Comparison of ENCODE assay signal across 8 mouse cellular contexts in genomic region chr11:98458121-98458990, GRCm38 (mm10). TPM values are rescaled to one million over a fixed set of nuclear protein-coding genes. Genes with fewer than 3 reads are reported as not detected.
DNase-seq lines count a peak whose midpoint lies in the region; ATAC-seq and TF ChIP-seq lines count a peak whose summit lies in the region.

No protein-coding gene starts in this region.

- TF ChIP-seq CTCF in bone marrow macrophage, adult 2 months (IDR thresholded peaks at IDR 0.05; ENCODE audit: low read depth, low read length): no peak

- no peak for DNase-seq in heart, adult 9 months (ENCODE audit: low spot score in 2 of 2)
- DNase-seq in hindbrain, embryonic 14.5 days (ENCODE audit: low spot score): no peak
- DNase-seq in spleen, postnatal 36 days (ENCODE audit: low spot score in 2 of 2): no peak
- DNase-seq in adrenal gland, adult 18-20 months (ENCODE audit: low spot score in 2 of 2): no peak

- H3K36me3 ChIP-seq in heart, embryonic 16.5 days (ENCODE audit: control insufficient read depth, insufficient read depth): no peaks in the 10 kb centered on the region
- no peaks in the 10 kb centered on the region for H3K36me3 ChIP-seq in hindbrain, embryonic 14.5 days (replicated peaks; ENCODE audit: control insufficient read depth, insufficient read depth)
- H3K36me3 ChIP-seq in midbrain, embryonic 15.5 days (replicated peaks): no peaks in the 10 kb centered on the region

- 3% methylated on average over 30 of the region's 30 CpGs for WGBS in heart, embryonic 16.5 days
- 4% methylated on average over 30 of the region's 30 CpGs for WGBS in hindbrain, embryonic 14.5 days
- WGBS in midbrain, embryonic 15.5 days: 3% methylated on average over 27 of the region's 30 CpGs

- H3K9me3 ChIP-seq in heart, embryonic 16.5 days (replicated peaks; ENCODE audit: control insufficient read depth, low read length): no peaks in the 10 kb centered on the region
- no peaks in the 10 kb centered on the region for H3K9me3 ChIP-seq in hindbrain, embryonic 14.5 days (ENCODE audit: control insufficient read depth, low read length)
- no peaks in the 10 kb centered on the region for H3K9me3 ChIP-seq in midbrain, embryonic 15.5 days

- H3K4me2 ChIP-seq in heart, embryonic 16.5 days (ENCODE audit: low read depth, low read length): peak overlapping the region; percentile 91
- H3K4me2 ChIP-seq in hindbrain, embryonic 14.5 days (replicated peaks): peak overlapping the region; percentile 70
- peak overlapping the region; percentile 84 for H3K4me2 ChIP-seq in midbrain, embryonic 15.5 days

- H3K4me1 ChIP-seq in heart, embryonic 16.5 days (ENCODE audit: control insufficient read depth, insufficient read depth, low read length): peaks cover 2% of the 10 kb centered on the region
- H3K4me1 ChIP-seq in bone marrow macrophage, adult 2 months (ENCODE audit: control insufficient read depth, insufficient read depth, low read length): peaks cover 3% of the 10 kb centered on the region; the same call in 1 of the 2 replicates
- peaks cover 7% of the 10 kb centered on the region for H3K4me1 ChIP-seq in hindbrain, embryonic 14.5 days (replicated peaks; ENCODE audit: control insufficient read depth, insufficient read depth, low read length)
- H3K4me1 ChIP-seq in midbrain, embryonic 15.5 days: peaks cover 10% of the 10 kb centered on the region; the same call in 1 of the 2 replicates

- peak overlapping the region; percentile 68 for H3K27ac ChIP-seq in heart, embryonic 16.5 days (ENCODE audit: low read length)
- H3K27ac ChIP-seq in bone marrow macrophage, adult 2 months (ENCODE audit: insufficient read depth, low read depth, low read length): no peak overlapping the region
- H3K27ac ChIP-seq in hindbrain, embryonic 14.5 days: no peak overlapping the region
- H3K27ac ChIP-seq in midbrain, embryonic 15.5 days: peak overlapping the region; percentile 67

- H3K27me3 ChIP-seq in heart, embryonic 16.5 days (ENCODE audit: control insufficient read depth, insufficient read depth, low read length): peaks cover 16% of the 10 kb centered on the region
- peaks cover 28% of the 10 kb centered on the region for H3K27me3 ChIP-seq in hindbrain, embryonic 14.5 days (ENCODE audit: control insufficient read depth, insufficient read depth, low read length)
- H3K27me3 ChIP-seq in midbrain, embryonic 15.5 days (replicated peaks): peaks cover 22% of the 10 kb centered on the region

- ATAC-seq in heart, embryonic 16.5 days (replicated peaks; ENCODE audit: extremely low read depth, insufficient read depth, low FRiP score): no peak
- ATAC-seq in hindbrain, embryonic 14.5 days (ENCODE audit: low FRiP score): peak; percentile 7; the same call in 1 of the 2 replicates
- ATAC-seq in midbrain, embryonic 15.5 days (replicated peaks): peak; percentile 48
- ATAC-seq in erythroid progenitor cell, adult 5-6 weeks (replicated peaks; ENCODE audit: low FRiP score, poor library complexity, severe bottlenecking): no peak

- no peak for TF ChIP-seq POLR2A in bone marrow macrophage, adult 2 months (IDR thresholded peaks at IDR 0.05; ENCODE audit: borderline replicate concordance, low read depth, low read length)

- H3K9ac ChIP-seq in heart, embryonic 16.5 days (ENCODE audit: low read length): peak overlapping the region; percentile 75
- peak overlapping the region; percentile 66 for H3K9ac ChIP-seq in hindbrain, embryonic 14.5 days
- H3K9ac ChIP-seq in midbrain, embryonic 15.5 days: peak overlapping the region; percentile 68

- H3K4me3 ChIP-seq in heart, embryonic 16.5 days (ENCODE audit: low read length): peak overlapping the region; percentile 66
- peak overlapping the region; percentile 64 for H3K4me3 ChIP-seq in bone marrow macrophage, adult 2 months (ENCODE audit: insufficient read depth, low read length)
- peak overlapping the region; percentile 46 for H3K4me3 ChIP-seq in hindbrain, embryonic 14.5 days (replicated peaks; ENCODE audit: low read length)
- peak overlapping the region; percentile 68 for H3K4me3 ChIP-seq in midbrain, embryonic 15.5 days

RNA-seq across cellular contexts. Expression of gene Grb7, which starts 12.2 kb away (rescaled TPM):
- 1.9 and 4.3 TPM in 2 replicates for polyA plus RNA-seq in heart, embryonic 16.5 days (2015; fragmentation: Nextera tagmentation; extraction: Ambion mirVana)
- not detected in 2 replicates for polyA plus RNA-seq in bone marrow macrophage, adult 2 months (2012; ENCODE audit: insufficient read depth, insufficient read length, missing spikeins)
- 1.1 and 1.3 TPM in 2 replicates for polyA plus RNA-seq in hindbrain, embryonic 14.5 days (2014; fragmentation: Nextera tagmentation; extraction: Ambion mirVana)
- 0.80 and 1.1 TPM in 2 replicates for polyA plus RNA-seq in midbrain, embryonic 15.5 days (2015; fragmentation: Nextera tagmentation; extraction: Ambion mirVana)
- total RNA-seq in erythroid progenitor cell, adult 5-6 weeks (2015; ENCODE audit: low replicate concordance): 2.5 and 4.2 TPM in 2 replicates
- 0.61 TPM in 1 of 2 replicates, not detected in the other for total RNA-seq in erythroid progenitor cell, adult 5-6 weeks (2017; ENCODE audit: low replicate concordance)
- total RNA-seq in adrenal gland, adult 18-20 months (2021): under 1 TPM; 0.30 to 0.61 TPM

RNA-seq across cellular contexts. Expression of gene Mien1, which starts 19.6 kb away (rescaled TPM):
- 100 and 115 TPM in 2 replicates for polyA plus RNA-seq in heart, embryonic 16.5 days (2015; fragmentation: Nextera tagmentation; extraction: Ambion mirVana)
- polyA plus RNA-seq in bone marrow macrophage, adult 2 months (2012; ENCODE audit: insufficient read depth, insufficient read length, missing spikeins): 84.8 and 92.4 TPM in 2 replicates
- 242 and 256 TPM in 2 replicates for polyA plus RNA-seq in hindbrain, embryonic 14.5 days (2014; fragmentation: Nextera tagmentation; extraction: Ambion mirVana)
- 233 and 238 TPM in 2 replicates for polyA plus RNA-seq in midbrain, embryonic 15.5 days (2015; fragmentation: Nextera tagmentation; extraction: Ambion mirVana)
- 8.8 and 10.8 TPM in 2 replicates for total RNA-seq in erythroid progenitor cell, adult 5-6 weeks (2015; ENCODE audit: low replicate concordance)
- 5.3 and 6.3 TPM in 2 replicates for total RNA-seq in erythroid progenitor cell, adult 5-6 weeks (2017; ENCODE audit: low replicate concordance)
- 10 to 100 TPM; 89.5 to 94.5 TPM for total RNA-seq in adrenal gland, adult 18-20 months (2021)

RNA-seq across cellular contexts. Expression of gene Erbb2, which starts 46.1 kb away (rescaled TPM):
- 34.1 and 41.9 TPM in 2 replicates for polyA plus RNA-seq in heart, embryonic 16.5 days (2015; fragmentation: Nextera tagmentation; extraction: Ambion mirVana)
- 0.17 TPM in 1 of 2 replicates, not detected in the other for polyA plus RNA-seq in bone marrow macrophage, adult 2 months (2012; ENCODE audit: insufficient read depth, insufficient read length, missing spikeins)
- polyA plus RNA-seq in hindbrain, embryonic 14.5 days (2014; fragmentation: Nextera tagmentation; extraction: Ambion mirVana): 8.9 and 10.2 TPM in 2 replicates
- polyA plus RNA-seq in midbrain, embryonic 15.5 days (2015; fragmentation: Nextera tagmentation; extraction: Ambion mirVana): 6.8 and 7.7 TPM in 2 replicates
- total RNA-seq in erythroid progenitor cell, adult 5-6 weeks (2015; ENCODE audit: low replicate concordance): not detected in 2 replicates
- 0.39 TPM in 1 of 2 replicates, not detected in the other for total RNA-seq in erythroid progenitor cell, adult 5-6 weeks (2017; ENCODE audit: low replicate concordance)
- total RNA-seq in adrenal gland, adult 18-20 months (2021): 1 to 10 TPM; 2.5 to 3.4 TPM

RNA-seq across cellular contexts. Expression of gene Pgap3, which starts 58.1 kb away (rescaled TPM):
- 18.0 and 19.0 TPM in 2 replicates for polyA plus RNA-seq in heart, embryonic 16.5 days (2015; fragmentation: Nextera tagmentation; extraction: Ambion mirVana)
- polyA plus RNA-seq in bone marrow macrophage, adult 2 months (2012; ENCODE audit: insufficient read depth, insufficient read length, missing spikeins): 4.6 and 6.4 TPM in 2 replicates
- 6.4 and 6.9 TPM in 2 replicates for polyA plus RNA-seq in hindbrain, embryonic 14.5 days (2014; fragmentation: Nextera tagmentation; extraction: Ambion mirVana)
- polyA plus RNA-seq in midbrain, embryonic 15.5 days (2015; fragmentation: Nextera tagmentation; extraction: Ambion mirVana): 9.6 and 9.9 TPM in 2 replicates
- 2.2 and 3.4 TPM in 2 replicates for total RNA-seq in erythroid progenitor cell, adult 5-6 weeks (2015; ENCODE audit: low replicate concordance)
- total RNA-seq in erythroid progenitor cell, adult 5-6 weeks (2017; ENCODE audit: low replicate concordance): 1.3 and 2.4 TPM in 2 replicates
- total RNA-seq in adrenal gland, adult 18-20 months (2021): 1 to 10 TPM; 5.3 to 6.2 TPM

Comparison
In these comparisons a context has a peak if more than half of its experiments do, and no peak if none do; other contexts are left out.
1. ATAC-seq: peak in hindbrain, embryonic 14.5 days (single experiment) and midbrain, embryonic 15.5 days (single experiment); none in heart, embryonic 16.5 days (single experiment) and erythroid progenitor cell, adult 5-6 weeks (single experiment).
2. H3K27ac ChIP-seq: peak in heart, embryonic 16.5 days (single experiment) and midbrain, embryonic 15.5 days (single experiment); none in bone marrow macrophage, adult 2 months (single experiment) and hindbrain, embryonic 14.5 days (single experiment).
3. Peak in every context shown above with its lines, with median percentiles within 50 percentile points of each other: H3K4me2 ChIP-seq, H3K4me3 ChIP-seq and H3K9ac ChIP-seq.